Mouse (Mus musculus) gastrocnemius, postnatal 36 days (tissue): ENCODE measurements around the gene Gipr. TPM values are rescaled to one million over a fixed set of nuclear protein-coding genes. Genes with fewer than 3 reads are reported as not detected.
"Not testable (repeated sequence)": the region's sequence is repeated elsewhere in the genome, so short reads cannot be mapped to it uniquely, and the experiment has no call there.

Source experiments
- DNase-seq, 2 experiments: peaks; one replicate each; pipeline ENCODE4 v3.0.0; 2022
- intact Hi-C: fragments of 180-260 bp; cut with DNase I; formaldehyde crosslinking; loops from one replicate; pipeline ENCODE4 v1.15.1; 2025
- total RNA-seq, 2 experiments: library from RNA; stranded (reverse); gene quantifications; 2 replicates each; pipeline ENCODE4 v1.2.3; 2021

Gipr gene
- total RNA-seq, 2 experiments from 2014 or later: not detected

GRCm38 (mm10) chr7:19155825-19156475 lies 10.0 kb downstream of the Gipr start:
- intact Hi-C loops: loop anchor here (2.0 to 5.0 kb wide), 2 partner anchors 17 to 51 kb away; no protein-coding TSS in a partner anchor
- DNase-seq: no peak

- intact Hi-C loops: loop anchor here (5.0 kb wide), 1 partner anchor 53 kb away; no protein-coding TSS in a partner anchor
- no peak for DNase-seq
Observed at GRCm38 (mm10) chr7:19154796-19155195, 11.1 kb downstream of the Gipr start.

GRCm38 (mm10) chr7:19151121-19151520 lies 14.8 kb downstream of the Gipr start:
- intact Hi-C loops, DNase-seq: not testable (repeated sequence)

DNA sequence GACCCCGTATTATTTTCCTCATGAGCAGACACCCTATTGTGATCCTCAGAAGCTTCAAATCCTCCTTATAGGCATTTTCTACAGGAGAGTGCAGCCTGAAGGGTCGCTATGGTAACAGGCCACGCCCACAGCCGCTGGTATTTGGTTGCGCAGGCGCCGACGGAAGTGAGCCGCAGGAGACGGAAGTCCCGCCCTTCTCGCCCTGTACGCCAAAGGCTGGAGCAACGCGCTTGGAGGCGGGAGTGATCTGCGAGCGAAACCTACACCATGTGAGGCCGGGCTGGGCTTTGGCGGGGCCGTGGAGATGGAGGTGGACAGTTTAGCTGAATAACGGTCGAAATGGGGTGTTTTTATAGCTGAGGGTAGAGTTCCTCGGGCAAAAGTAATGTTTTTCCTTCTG lies 16.3 kb downstream of the Gipr start, which contains the start of gene Snrpd2:
Snrpd2 (plus strand) TSS at position 97 of the 400 bp plus-strand sequence.
- peak; percentile 95 to 96 for DNase-seq
- intact Hi-C loops: no loop called here

DNA sequence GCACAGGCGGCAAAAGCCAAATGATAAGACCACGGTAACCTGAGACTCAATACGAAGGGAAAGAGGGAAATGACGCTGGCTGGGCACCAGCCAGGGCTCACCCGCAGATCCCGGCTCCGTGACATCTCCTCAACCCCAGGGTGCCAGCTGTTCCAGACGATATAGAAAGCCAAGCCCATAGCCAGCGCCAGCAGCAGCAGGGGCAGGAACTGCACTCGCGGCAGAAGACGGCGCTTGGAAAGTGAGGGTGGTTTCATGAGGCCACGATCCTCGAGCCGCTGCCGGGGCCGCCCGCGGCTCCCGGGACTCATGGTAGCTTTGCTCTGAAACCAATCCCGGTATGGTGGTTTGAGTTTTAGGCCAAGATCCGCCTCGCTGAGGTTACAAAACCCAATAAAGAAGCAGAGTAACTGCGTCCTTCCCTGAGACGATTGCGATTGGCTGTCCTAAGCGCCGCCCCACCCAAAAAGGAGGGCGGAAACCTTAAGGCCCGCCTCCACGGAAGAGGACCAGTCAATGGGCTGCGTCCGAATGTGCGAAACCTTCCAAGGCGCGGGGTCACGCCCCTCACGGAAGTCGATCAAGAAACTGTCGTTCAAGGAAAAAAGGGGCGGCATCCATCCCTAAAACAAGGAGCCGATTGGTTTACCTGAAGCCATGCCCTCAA lies 16.9 kb downstream of the Gipr start, which contains the start of gene Qpctl:
Qpctl (minus strand) TSS at position 417 of the 667 bp plus-strand sequence.
- intact Hi-C loops: no loop called here
- peak; percentile 96 to 98 for DNase-seq

- DNase-seq: no peak
- intact Hi-C loops: no loop called here
Observed at GRCm38 (mm10) chr7:19148180-19148874, 17.6 kb downstream of the Gipr start.

DNA sequence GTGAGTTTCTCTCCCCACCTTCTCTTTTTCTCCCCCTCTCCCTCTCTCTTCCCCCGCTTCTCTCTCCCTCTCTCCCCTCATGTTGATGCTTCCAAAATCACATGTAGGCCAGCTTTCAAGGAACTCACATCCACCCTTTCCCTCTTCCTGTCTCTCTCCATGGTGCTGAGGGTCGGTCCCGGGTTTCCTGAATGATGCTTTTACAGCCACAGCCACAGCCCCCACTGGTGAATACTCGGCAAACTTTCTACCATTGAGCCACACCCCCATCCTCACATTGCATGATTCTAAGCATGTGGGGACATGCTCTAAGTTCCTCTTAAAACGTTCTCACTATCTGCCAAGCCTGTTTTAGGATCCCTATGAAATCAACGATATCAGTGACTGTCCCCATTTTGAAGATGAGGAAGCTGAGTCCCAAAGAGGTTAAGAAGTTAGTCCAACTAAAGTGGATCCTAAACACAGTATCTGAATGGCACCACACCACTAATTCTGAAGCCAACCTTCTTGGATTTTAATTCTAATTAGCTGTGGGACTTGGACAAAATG lies 18.4 kb downstream of the Gipr start:
- intact Hi-C loops: no loop called here
- DNase-seq: no peak

- DNase-seq: no peak
- intact Hi-C loops: no loop called here
Observed at GRCm38 (mm10) chr7:19146793-19147192, 19.1 kb downstream of the Gipr start.

GRCm38 (mm10) chr7:19137380-19137779 lies 28.5 kb downstream of the Gipr start:
- intact Hi-C loops: no loop called here

GRCm38 (mm10) chr7:19136673-19137334 lies 29.1 kb downstream of the Gipr start:
- intact Hi-C loops: no loop called here
- no peak for DNase-seq

More at GRCm38 (mm10) chr7:19137380-19137779, 28.5 kb downstream of the Gipr start:
- peak in 1 of 2 experiments; percentile 42 for DNase-seq

- intact Hi-C loops: no loop called here
- no peak for DNase-seq
Observed at GRCm38 (mm10) chr7:19136168-19136567, 29.8 kb downstream of the Gipr start.

- DNase-seq: peak; percentile 92 to 98
- intact Hi-C loops: no loop called here
Observed at GRCm38 (mm10) chr7:19131324-19131848, 34.5 kb downstream of the Gipr start.

DNA sequence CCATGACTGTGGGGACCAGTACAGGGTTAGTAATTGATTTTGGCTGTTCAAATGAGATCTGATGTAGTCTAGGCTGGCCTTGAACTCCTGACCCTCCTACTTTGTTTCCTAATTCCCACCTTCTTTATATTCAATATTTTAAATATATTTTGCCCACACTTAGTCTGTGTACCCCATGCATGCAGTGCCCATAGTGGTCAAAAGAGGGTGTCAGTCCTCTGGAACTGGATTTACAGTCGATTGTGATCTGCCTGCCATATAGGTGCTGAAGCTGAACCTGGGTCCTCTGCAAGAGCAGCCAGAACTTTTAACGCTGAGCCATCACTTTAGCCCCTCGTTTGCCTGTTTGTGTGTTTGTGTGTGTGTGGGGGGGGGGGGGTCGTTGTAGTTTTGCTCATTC lies 35.3 kb downstream of the Gipr start:
- intact Hi-C loops: no loop called here
- DNase-seq: no peak

GRCm38 (mm10) chr7:19129396-19129795 lies 36.5 kb downstream of the Gipr start:
- no peak for DNase-seq
- intact Hi-C loops: no loop called here

DNA sequence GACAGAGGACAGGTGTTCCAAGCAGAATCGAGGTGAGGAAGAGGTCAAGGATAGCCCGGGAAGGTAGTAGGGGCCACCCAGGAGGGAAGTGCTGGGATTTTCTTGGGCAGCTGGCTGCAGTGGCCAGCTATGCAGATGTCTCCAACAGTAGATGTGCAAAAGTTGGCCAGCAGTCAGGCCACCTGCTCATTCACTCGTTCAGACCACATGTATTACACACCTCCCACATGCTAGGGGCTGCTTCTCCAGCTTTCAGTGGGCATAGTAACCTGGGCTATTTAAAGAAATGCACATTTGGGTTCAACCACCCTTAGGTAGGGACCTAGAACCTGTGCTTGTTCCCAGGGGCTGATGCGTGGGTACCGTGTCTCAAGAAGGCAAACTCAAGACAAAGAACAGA lies 38.2 kb downstream of the Gipr start:
- DNase-seq: no peak
- intact Hi-C loops: no loop called here

- intact Hi-C loops: no loop called here
- DNase-seq: no peak
Observed at GRCm38 (mm10) chr7:19124713-19125112, 41.2 kb downstream of the Gipr start.

DNA sequence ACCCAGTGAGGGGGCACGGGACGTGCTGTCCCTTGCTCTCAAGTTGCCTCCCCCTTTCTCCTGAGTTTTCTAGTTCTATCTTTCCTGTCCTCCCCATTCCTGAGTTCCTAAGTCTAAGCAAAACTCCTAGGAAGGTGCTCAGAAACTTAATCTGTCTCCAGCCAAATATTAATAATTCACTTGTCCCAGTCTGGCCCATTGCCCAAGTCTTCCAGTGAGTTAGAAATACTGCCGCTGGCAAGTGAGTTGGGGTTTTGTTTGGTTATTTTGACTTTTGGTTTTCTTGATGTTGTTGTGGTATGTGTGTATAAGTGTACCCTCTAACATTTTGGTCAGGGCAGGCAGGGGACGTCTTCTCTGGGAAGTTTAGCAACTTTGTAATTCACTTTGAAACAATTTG lies 44.2 kb downstream of the Gipr start:
- no peak for DNase-seq
- intact Hi-C loops: no loop called here

DNA sequence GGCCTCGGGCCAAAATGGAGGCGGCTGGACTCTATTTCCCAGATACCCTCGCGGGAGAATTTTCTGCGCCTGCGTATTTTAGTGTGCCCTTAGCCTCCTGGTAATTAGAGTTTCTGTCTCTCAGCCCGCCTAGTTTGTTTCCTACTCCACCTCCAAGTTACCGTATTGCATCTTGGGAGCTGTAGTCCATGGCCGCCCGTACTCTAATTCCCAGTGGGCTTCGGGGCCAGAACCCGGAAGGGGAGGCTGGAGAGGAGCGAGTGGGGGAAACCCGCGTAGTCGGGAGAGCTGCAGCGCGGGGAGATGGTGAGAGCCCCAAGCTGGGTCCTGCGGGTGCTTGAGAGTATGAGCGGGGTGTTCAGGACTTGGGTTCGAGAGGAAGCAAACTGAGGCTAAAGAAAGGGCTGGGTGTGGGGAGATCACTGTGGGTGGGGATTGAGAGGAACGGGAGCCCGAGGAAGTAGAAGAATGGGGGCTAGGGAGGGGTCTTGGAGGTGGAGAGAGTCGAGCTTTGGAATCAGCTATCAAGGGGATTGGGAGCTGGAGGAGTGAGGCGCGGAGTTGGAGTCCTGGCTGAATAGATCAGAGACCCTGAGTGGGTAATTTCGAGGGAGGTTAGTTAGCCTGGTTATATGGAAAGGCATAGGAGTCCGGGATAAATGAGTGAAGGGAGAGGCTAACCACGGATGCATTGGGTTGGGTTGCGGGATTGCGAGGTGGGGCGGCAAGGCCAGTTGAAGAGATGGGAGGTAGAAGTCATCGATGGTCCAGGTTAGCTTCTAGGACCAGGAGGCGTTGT lies 46.1 kb downstream of the Gipr start, which contains the start of gene Fbxo46:
Fbxo46 (plus strand) TSS at position 229 of the 799 bp plus-strand sequence.
- peak; percentile 78 to 88 for DNase-seq
- intact Hi-C loops: loop anchor here (2.0 kb wide), 1 partner anchor 25 kb away; the partner anchor contains the start of gene Six5

- DNase-seq: no peak
- intact Hi-C loops: loop anchor here (2.0 kb wide), 1 partner anchor 24 kb away; the partner anchor contains the start of gene Six5
Observed at GRCm38 (mm10) chr7:19119083-19119482, 46.8 kb downstream of the Gipr start.
